Mouse (Mus musculus) liver, postnatal 0 days (tissue): Measurements from ENCODE around the gene Mal. TPM values are rescaled to one million over a fixed set of nuclear protein-coding genes. Genes with fewer than 3 reads are reported as not detected.

ENCODE experiments used
- ATAC-seq: fragments of 200-750 bp; cut with Nextera tagmentation; 2 replicates; pipeline ENCODE4 v1.8.0; 2017; ENCODE audit warnings: mild to moderate bottlenecking, moderate library complexity
- DNase-seq: peaks from one replicate; pipeline ENCODE4 v3.0.0-alpha.2; 2016
- H3K27ac ChIP-seq: fragments of 300-500 bp; sonication (generic); 2 replicates; pipeline ENCODE4 v1.5.1; 2014; ENCODE audit warnings: antibody characterized with exemption, moderate library complexity, mild to moderate bottlenecking, low read depth
- H3K27me3 ChIP-seq: fragments of 300-500 bp; sonication (generic); 2 replicates; pipeline ENCODE4 v1.6.1; 2014; ENCODE audit warnings: low read length, control low read depth, mixed read lengths; ENCODE audit not compliant: insufficient read depth
- H3K36me3 ChIP-seq: fragments of 300-500 bp; sonication (generic); replicated peaks from 2 replicates; pipeline ENCODE4 v1.6.1; 2014; ENCODE audit warnings: mild to moderate bottlenecking, control low read depth, low read length, moderate library complexity, mixed read lengths; ENCODE audit not compliant: insufficient read depth
- H3K4me1 ChIP-seq: fragments of 300-500 bp; sonication (generic); 2 replicates; pipeline ENCODE4 v1.6.1; 2014; ENCODE audit warnings: antibody characterized with exemption, mild to moderate bottlenecking, control low read depth; ENCODE audit not compliant: insufficient read depth
- H3K4me2 ChIP-seq: fragments of 300-500 bp; sonication (generic); 2 replicates; pipeline ENCODE4 v1.6.1; 2014; ENCODE audit warnings: low read depth, mild to moderate bottlenecking, low read length, moderate library complexity, mixed read lengths
- H3K4me3 ChIP-seq: fragments of 300-500 bp; sonication (generic); 2 replicates; pipeline ENCODE4 v1.5.1; 2014; ENCODE audit warnings: low read depth, low read length
- H3K9ac ChIP-seq: fragments of 300-500 bp; sonication (generic); replicated peaks from 2 replicates; pipeline ENCODE4 v1.6.1; 2014; ENCODE audit warnings: mild to moderate bottlenecking, moderate library complexity
- H3K9me3 ChIP-seq: fragments of 300-500 bp; sonication (generic); 2 replicates; pipeline ENCODE4 v1.6.1; 2016; ENCODE audit warnings: mild to moderate bottlenecking, control low read depth, low read length, mixed read lengths
- CTCF ChIP-seq: sonication (generic); IDR thresholded peaks from 2 replicates; pipeline ENCODE4 v1.5.1; 2016; ENCODE audit warnings: antibody characterized with exemption, low read depth
- EP300 ChIP-seq: IDR thresholded peaks from 2 replicates; pipeline ENCODE4 v1.6.1; 2016; ENCODE audit warnings: antibody characterized with exemption, low read depth, mild to moderate bottlenecking
- whole genome bisulfite sequencing: fragments of 180-500 bp; shearing (Covaris S2); extraction: QIAGEN DNeasy Blood & Tissue Kit; methylation state at CpG from one replicate; pipeline ENCODE4 v1.1.7; 2014; ENCODE audit not compliant: insufficient replicate concordance; 5-methylcytosine and 5-hydroxymethylcytosine counted together
- polyA plus RNA-seq: library from polyadenylated mRNA; unstranded; fragments of >200 nt; fragmentation: Nextera tagmentation; extraction: Ambion mirVana; gene quantifications from 2 replicates; pipeline ENCODE4 v1.2.1, GENCODE M21; 2015

The Mal gene
- polyA plus RNA-seq, 1 experiment from 2014 or later = 0.23 TPM

- Histone ChIP-seq H3K27ac (no peak overlapping the region), H3K27me3 (no peaks in the 10 kb centered on the region), H3K4me1 (peaks cover 21% of the 10 kb centered on the region), H3K36me3 (peaks cover 14% of the 10 kb centered on the region), H3K4me2 (no peak overlapping the region), H3K9me3 (no peaks in the 10 kb centered on the region), H3K9ac (no peak overlapping the region), H3K4me3 (no peak overlapping the region)
- no peak for DNase-seq
- whole genome bisulfite sequencing = 70% methylated on average over 15 of the region's 15 CpGs
- TF ChIP-seq EP300 (no peak), CTCF (no peak)
- ATAC-seq = no peak
Observed at GRCm38 (mm10) chr2:127590204-127590603, 66.3 kb downstream of the Mal start.

GRCm38 (mm10) chr2:127588897-127589296, 67.6 kb downstream of the Mal start:
- Histone ChIP-seq H3K27ac (no peak overlapping the region), H3K4me3 (no peak overlapping the region), H3K9me3 (no peaks in the 10 kb centered on the region), H3K9ac (no peak overlapping the region), H3K4me1 (peaks cover 28% of the 10 kb centered on the region), H3K36me3 (peaks cover 10% of the 10 kb centered on the region), H3K27me3 (no peaks in the 10 kb centered on the region), H3K4me2 (no peak overlapping the region)
- no peak for TF ChIP-seq EP300
- no peak for TF ChIP-seq CTCF
- 82% methylated on average over 9 of the region's 9 CpGs for WGBS
- ATAC-seq (no peak), DNase-seq (no peak)

- Histone ChIP-seq H3K9me3 (no peaks in the 10 kb centered on the region), H3K4me2 (peak overlapping the region; percentile 90), H3K4me1 (peaks cover 32% of the 10 kb centered on the region), H3K9ac (peak overlapping the region; percentile 89), H3K36me3 (peaks cover 4% of the 10 kb centered on the region; the same call in 1 of the 2 replicates), H3K27ac (peak overlapping the region; percentile 93), H3K4me3 (peak overlapping the region; percentile 98), H3K27me3 (no peaks in the 10 kb centered on the region)
- DNase-seq (no peak), ATAC-seq (peak; percentile 19)
- under 1% methylated on average over 22 of the region's 22 CpGs for WGBS
- TF ChIP-seq EP300 (no peak), CTCF (no peak)
Observed at GRCm38 (mm10) chr2:127587514-127587844, 69.0 kb downstream of the Mal start.

GRCm38 (mm10) chr2:127586694-127587513, 69.6 kb downstream of the Mal start, which contains the start of the genes Zfp661 and Mrps5:
Gene Zfp661, minus strand, starts transcription at chr2:127587094.
Gene Mrps5, plus strand, starts transcription at chr2:127587222.
- H3K4me3 ChIP-seq = peak within 1 kb of the TSS; percentile 98
- peak within 1 kb of the TSS; percentile 90 for H3K4me2 ChIP-seq
- no peaks in the 10 kb centered on the region for H3K36me3 ChIP-seq
- H3K9me3 ChIP-seq = no peaks in the 10 kb centered on the region
- 5% methylated on average over 39 of the region's 39 CpGs for WGBS
- peak within 1 kb of the TSS; percentile 89 for H3K9ac ChIP-seq
- H3K4me1 ChIP-seq = peaks cover 32% of the 10 kb centered on the region
- peak; percentile 69 for TF ChIP-seq EP300
- no peak for TF ChIP-seq CTCF
- ATAC-seq = peak; percentile 73
- DNase-seq = peak; percentile 92
- H3K27me3 ChIP-seq = no peaks in the 10 kb centered on the region
- H3K27ac ChIP-seq = peak within 1 kb of the TSS; percentile 93

- no peaks in the 10 kb centered on the region for H3K9me3 ChIP-seq
- H3K9ac ChIP-seq = peak overlapping the region; percentile 71
- DNase-seq (peak; percentile 93), ATAC-seq (peak; percentile 87)
- H3K4me2 ChIP-seq = peak overlapping the region; percentile 96
- under 1% methylated on average over 24 of the region's 24 CpGs for WGBS
- peak overlapping the region; percentile 61 for H3K4me3 ChIP-seq
- H3K27me3 ChIP-seq = no peaks in the 10 kb centered on the region
- H3K36me3 ChIP-seq = no peaks in the 10 kb centered on the region
- H3K27ac ChIP-seq = peak overlapping the region; percentile 46; the same call in 1 of the 2 replicates
- TF ChIP-seq CTCF (no peak), EP300 (no peak)
- H3K4me1 ChIP-seq = peaks cover 32% of the 10 kb centered on the region
Observed at GRCm38 (mm10) chr2:127584436-127584858, 72.0 kb downstream of the Mal start.

Other genes starting within 250 kb of the Mal start
- gene Gpat2, start 231.5 kb downstream of the Mal start, polyA plus RNA-seq = 0.46 and 0.51 TPM in 2 replicates
- 14.7 and 16.9 TPM in 2 replicates for gene Fahd2a, start 212.1 kb downstream of the Mal start, polyA plus RNA-seq
- gene Kcnip3, start 134.6 kb downstream of the Mal start, polyA plus RNA-seq = 0.23 and 0.43 TPM in 2 replicates
- not detected in 2 replicates for gene Prom2, start 115.2 kb downstream of the Mal start, polyA plus RNA-seq
- gene Zfp661, start 69.6 kb downstream of the Mal start, polyA plus RNA-seq = 1.2 and 1.7 TPM in 2 replicates
- 76.3 and 81.5 TPM in 2 replicates for gene Mrps5, start 69.5 kb downstream of the Mal start, polyA plus RNA-seq
- 0.05 and 0.08 TPM in 2 replicates for gene Mall, start 73.2 kb upstream of the Mal start, polyA plus RNA-seq
- gene Nphp1, start 132.2 kb upstream of the Mal start, polyA plus RNA-seq = 3.9 and 4.4 TPM in 2 replicates
- gene Mtln, start 135.8 kb upstream of the Mal start, polyA plus RNA-seq = 22.8 and 25.7 TPM in 2 replicates
- gene Bub1, start 175.2 kb upstream of the Mal start, polyA plus RNA-seq = 7.8 and 9.5 TPM in 2 replicates
- gene Acoxl, start 182.2 kb upstream of the Mal start, polyA plus RNA-seq = 0.05 and 0.07 TPM in 2 replicates